Mouse (Mus musculus): ENCODE results near the gene Cyp2b13. TPM values are rescaled to one million over a fixed set of nuclear protein-coding genes. Genes with fewer than 3 reads are reported as not detected.
A peak's percentile ranks its signal among the peaks of the same experiment; 100 is the strongest.
"Not testable (repeated sequence)": the region's sequence is repeated elsewhere in the genome, so short reads cannot be mapped to it uniquely, and the experiment has no call there.

The Cyp2b13 gene
- 0.15 TPM in 1 of 2 replicates, not detected in the other for polyA plus RNA-seq (2015; fragmentation: Nextera tagmentation; extraction: Ambion mirVana)

GRCm38 (mm10) chr7:26061197-26061596, at the start of gene Cyp2b13:
Cyp2b13 (plus strand) TSS chr7:26061497.
- not testable (repeated sequence) for H3K36me3 ChIP-seq; H3K27ac ChIP-seq; H3K9me3 ChIP-seq (replicated peaks); H3K4me2 ChIP-seq; H3K9ac ChIP-seq; H3K4me1 ChIP-seq (replicated peaks); H3K4me3 ChIP-seq (replicated peaks); H3K27me3 ChIP-seq; DNase-seq; ATAC-seq (ENCODE audit: low read depth)
- 30% methylated on average over 1 of the region's 2 CpGs for WGBS (ENCODE audit: insufficient replicate concordance)

GRCm38 (mm10) chr7:26019814-26020332, 41.4 kb upstream of the Cyp2b13 start:
- not testable (repeated sequence) for H3K27me3 ChIP-seq; H3K36me3 ChIP-seq; H3K4me1 ChIP-seq (replicated peaks); H3K27ac ChIP-seq; H3K9me3 ChIP-seq (replicated peaks); H3K4me2 ChIP-seq; DNase-seq; H3K4me3 ChIP-seq (replicated peaks); H3K9ac ChIP-seq
- 64% methylated on average over 1 of the region's 3 CpGs for WGBS (ENCODE audit: insufficient replicate concordance)
- peak; percentile 65 for ATAC-seq (ENCODE audit: low read depth)

- 0 out of 2 replicates have a peak, but pooled peaks have one; percentile 26 for ATAC-seq (ENCODE audit: low read depth)
- H3K9me3 ChIP-seq (replicated peaks); H3K27me3 ChIP-seq; DNase-seq; H3K4me3 ChIP-seq (replicated peaks); H3K4me2 ChIP-seq; H3K4me1 ChIP-seq (replicated peaks); H3K36me3 ChIP-seq; H3K9ac ChIP-seq; H3K27ac ChIP-seq: not testable (repeated sequence)
- WGBS (ENCODE audit: insufficient replicate concordance) = 50% methylated on average over 3 of the region's 4 CpGs
Measured at GRCm38 (mm10) chr7:26054885-26055630, 6.2 kb upstream of the Cyp2b13 start.

- H3K4me2 ChIP-seq; H3K4me1 ChIP-seq (replicated peaks); DNase-seq; ATAC-seq (ENCODE audit: low read depth); H3K9ac ChIP-seq; H3K27ac ChIP-seq; H3K36me3 ChIP-seq; H3K4me3 ChIP-seq (replicated peaks); H3K9me3 ChIP-seq (replicated peaks); H3K27me3 ChIP-seq: not testable (repeated sequence)
- WGBS (ENCODE audit: insufficient replicate concordance) = 41% methylated on average over 29 of the region's 29 CpGs
Measured at GRCm38 (mm10) chr7:26071677-26072076, 10.4 kb downstream of the Cyp2b13 start.

GRCm38 (mm10) chr7:26082595-26082994, 21.3 kb downstream of the Cyp2b13 start:
- Histone ChIP-seq H3K36me3 (no peaks in the 10 kb centered on the region), H3K9me3 (replicated peaks) (no peaks in the 10 kb centered on the region), H3K27me3 (no peaks in the 10 kb centered on the region), H3K4me3 (replicated peaks) (no peak overlapping the region), H3K9ac (no peak overlapping the region), H3K27ac (no peak overlapping the region), H3K4me1 (replicated peaks) (no peaks in the 10 kb centered on the region), H3K4me2 (no peak overlapping the region)
- peak; percentile 39; the same call in 1 of the 2 replicates for ATAC-seq (ENCODE audit: low read depth)
- 33% methylated on average over 2 of the region's 2 CpGs for WGBS (ENCODE audit: insufficient replicate concordance)
- DNase-seq = no peak

- no peak overlapping the region for H3K4me2 ChIP-seq
- no peak overlapping the region for H3K9ac ChIP-seq
- no peaks in the 10 kb centered on the region for H3K4me1 ChIP-seq (replicated peaks)
- no peak overlapping the region for H3K27ac ChIP-seq
- H3K4me3 ChIP-seq (replicated peaks) = no peak overlapping the region
- H3K9me3 ChIP-seq (replicated peaks) = no peaks in the 10 kb centered on the region
- DNase-seq = no peak
- H3K27me3 ChIP-seq = no peaks in the 10 kb centered on the region
- WGBS (ENCODE audit: insufficient replicate concordance) = 79% methylated on average over 1 of the region's 1 CpGs
- H3K36me3 ChIP-seq = no peaks in the 10 kb centered on the region
- ATAC-seq (ENCODE audit: low read depth) = no peak
Measured at GRCm38 (mm10) chr7:26087391-26087790, 26.1 kb downstream of the Cyp2b13 start.

- H3K27me3 ChIP-seq; H3K4me3 ChIP-seq (replicated peaks); H3K4me2 ChIP-seq; H3K27ac ChIP-seq; H3K9me3 ChIP-seq (replicated peaks); H3K4me1 ChIP-seq (replicated peaks); H3K9ac ChIP-seq; DNase-seq; H3K36me3 ChIP-seq; ATAC-seq (ENCODE audit: low read depth): not testable (repeated sequence)
Measured at GRCm38 (mm10) chr7:26088578-26088977, 27.3 kb downstream of the Cyp2b13 start.

GRCm38 (mm10) chr7:26139623-26140022, 78.3 kb downstream of the Cyp2b13 start:
- not testable (repeated sequence) for DNase-seq; H3K4me3 ChIP-seq (replicated peaks); H3K27me3 ChIP-seq; H3K4me2 ChIP-seq; H3K9ac ChIP-seq; H3K9me3 ChIP-seq (replicated peaks); H3K4me1 ChIP-seq (replicated peaks); H3K36me3 ChIP-seq; H3K27ac ChIP-seq
- no CpG with 5 or more reads among the region's 2 CpGs for WGBS (ENCODE audit: insufficient replicate concordance)
- ATAC-seq (ENCODE audit: low read depth) = peak; percentile 68

GRCm38 (mm10) chr7:26143657-26144056, 82.4 kb downstream of the Cyp2b13 start:
- not testable (repeated sequence) for H3K9me3 ChIP-seq (replicated peaks); DNase-seq; ATAC-seq (ENCODE audit: low read depth); H3K4me1 ChIP-seq (replicated peaks); H3K4me2 ChIP-seq; H3K27ac ChIP-seq; H3K36me3 ChIP-seq; H3K4me3 ChIP-seq (replicated peaks); H3K27me3 ChIP-seq; H3K9ac ChIP-seq
- no CpG with 5 or more reads among the region's 3 CpGs for WGBS (ENCODE audit: insufficient replicate concordance)

Other genes starting within 250 kb of the Cyp2b13 start
- 0.34 and 0.38 TPM in 2 replicates for gene Cyp2s1, start 244.6 kb upstream of the Cyp2b13 start, polyA plus RNA-seq (2015; fragmentation: Nextera tagmentation; extraction: Ambion mirVana)
- gene Cyp2b10, start 163.9 kb upstream of the Cyp2b13 start, polyA plus RNA-seq (2015; fragmentation: Nextera tagmentation; extraction: Ambion mirVana) = 0.05 and 0.06 TPM in 2 replicates
- gene Cyp2b9, start 111.9 kb downstream of the Cyp2b13 start, polyA plus RNA-seq (2015; fragmentation: Nextera tagmentation; extraction: Ambion mirVana) = not detected in 2 replicates
- gene Vmn1r184, start 198.8 kb downstream of the Cyp2b13 start, polyA plus RNA-seq (2015; fragmentation: Nextera tagmentation; extraction: Ambion mirVana) = not detected in 2 replicates
- not detected in 2 replicates for gene Cyp2a4, start 245.7 kb downstream of the Cyp2b13 start, polyA plus RNA-seq (2015; fragmentation: Nextera tagmentation; extraction: Ambion mirVana)